Mouse (Mus musculus): ENCODE data around the gene Anxa11. TPM values are rescaled to one million over a fixed set of nuclear protein-coding genes. Genes with fewer than 3 reads are reported as not detected.

Gene Anxa11
- total and polyA plus RNA-seq, 2 experiments: 11.7 to 30.5 TPM

GRCm38 (mm10) chr14:25814140-25814539 is 27.8 kb upstream of the Anxa11 start:
- H3K27ac ChIP-seq (replicated peaks; ENCODE audit: insufficient read depth, low read depth, low read length): no peak overlapping the region
- no peak overlapping the region for H3K4me3 ChIP-seq (ENCODE audit: insufficient read depth, low read depth, low read length)
- peaks cover 2% of the 10 kb centered on the region; the same call in 1 of the 2 replicates for H3K4me1 ChIP-seq (ENCODE audit: control insufficient read depth, insufficient read depth, low read length)
- no peak overlapping the region for H3K9ac ChIP-seq (ENCODE audit: low read depth, low read length)
- no peak for TF ChIP-seq POLR2A (IDR thresholded peaks at IDR 0.05; ENCODE audit: extremely low read depth, insufficient read depth, low read length)
- no peak for TF ChIP-seq CTCF (IDR thresholded peaks at IDR 0.05; ENCODE audit: low read depth, low read length)
- H3K36me3 ChIP-seq (ENCODE audit: control insufficient read depth, insufficient read depth, low read length): no peaks in the 10 kb centered on the region
- no peaks in the 10 kb centered on the region for H3K27me3 ChIP-seq (ENCODE audit: control insufficient read depth, insufficient read depth, low read length)
- peak; percentile 74 for DNase-seq (ENCODE audit: extremely low read depth, low read depth, low spot score)
- no peaks in the 10 kb centered on the region for H3K79me2 ChIP-seq (ENCODE audit: control insufficient read depth, insufficient read depth, low read length)

GRCm38 (mm10) chr14:25816416-25816815 is 25.5 kb upstream of the Anxa11 start:
- Histone ChIP-seq H3K36me3 (ENCODE audit: control insufficient read depth, insufficient read depth, low read length) (no peaks in the 10 kb centered on the region), H3K4me3 (ENCODE audit: insufficient read depth, low read depth, low read length) (no peak overlapping the region), H3K79me2 (ENCODE audit: control insufficient read depth, insufficient read depth, low read length) (no peaks in the 10 kb centered on the region), H3K27ac (replicated peaks; ENCODE audit: insufficient read depth, low read depth, low read length) (no peak overlapping the region), H3K4me1 (ENCODE audit: control insufficient read depth, insufficient read depth, low read length) (peaks cover 2% of the 10 kb centered on the region; the same call in 1 of the 2 replicates), H3K27me3 (ENCODE audit: control insufficient read depth, insufficient read depth, low read length) (no peaks in the 10 kb centered on the region), H3K9ac (ENCODE audit: low read depth, low read length) (no peak overlapping the region)
- WGBS: 9% methylated on average over 9 of the region's 9 CpGs
- TF ChIP-seq POLR2A (IDR thresholded peaks at IDR 0.05; ENCODE audit: extremely low read depth, insufficient read depth, low read length): no peak
- peak; percentile 98 for TF ChIP-seq CTCF (IDR thresholded peaks at IDR 0.05; ENCODE audit: low read depth, low read length)
- peak; percentile 57 for DNase-seq (ENCODE audit: extremely low read depth, low read depth, low spot score)

GRCm38 (mm10) chr14:25822584-25822983 is 19.4 kb upstream of the Anxa11 start:
- no peak for DNase-seq (ENCODE audit: extremely low read depth, low read depth, low spot score)
- H3K27me3 ChIP-seq (ENCODE audit: control insufficient read depth, insufficient read depth, low read length): no peaks in the 10 kb centered on the region
- H3K4me1 ChIP-seq (ENCODE audit: control insufficient read depth, insufficient read depth, low read length): no peaks in the 10 kb centered on the region
- TF ChIP-seq CTCF (IDR thresholded peaks at IDR 0.05; ENCODE audit: low read depth, low read length) (no peak), POLR2A (IDR thresholded peaks at IDR 0.05; ENCODE audit: extremely low read depth, insufficient read depth, low read length) (no peak)
- H3K4me3 ChIP-seq (ENCODE audit: insufficient read depth, low read depth, low read length): no peak overlapping the region
- no peak overlapping the region for H3K27ac ChIP-seq (replicated peaks; ENCODE audit: insufficient read depth, low read depth, low read length)
- H3K36me3 ChIP-seq (ENCODE audit: control insufficient read depth, insufficient read depth, low read length): no peaks in the 10 kb centered on the region
- 76% methylated on average over 1 of the region's 1 CpGs for WGBS
- no peaks in the 10 kb centered on the region for H3K79me2 ChIP-seq (ENCODE audit: control insufficient read depth, insufficient read depth, low read length)
- H3K9ac ChIP-seq (ENCODE audit: low read depth, low read length): no peak overlapping the region

- H3K4me1 ChIP-seq (ENCODE audit: control insufficient read depth, insufficient read depth, low read length): no peaks in the 10 kb centered on the region
- no peak overlapping the region for H3K4me3 ChIP-seq (ENCODE audit: insufficient read depth, low read depth, low read length)
- no peak overlapping the region for H3K9ac ChIP-seq (ENCODE audit: low read depth, low read length)
- H3K36me3 ChIP-seq (ENCODE audit: control insufficient read depth, insufficient read depth, low read length): no peaks in the 10 kb centered on the region
- no peaks in the 10 kb centered on the region for H3K79me2 ChIP-seq (ENCODE audit: control insufficient read depth, insufficient read depth, low read length)
- H3K27me3 ChIP-seq (ENCODE audit: control insufficient read depth, insufficient read depth, low read length): no peaks in the 10 kb centered on the region
- DNase-seq (ENCODE audit: extremely low read depth, low read depth, low spot score): no peak
- TF ChIP-seq POLR2A (IDR thresholded peaks at IDR 0.05; ENCODE audit: extremely low read depth, insufficient read depth, low read length) (no peak), CTCF (IDR thresholded peaks at IDR 0.05; ENCODE audit: low read depth, low read length) (no peak)
- WGBS: 74% methylated on average over 5 of the region's 5 CpGs
- H3K27ac ChIP-seq (replicated peaks; ENCODE audit: insufficient read depth, low read depth, low read length): no peak overlapping the region
Measured at GRCm38 (mm10) chr14:25824995-25825394, 17.0 kb upstream of the Anxa11 start.

- H3K27me3 ChIP-seq (ENCODE audit: control insufficient read depth, insufficient read depth, low read length): no peaks in the 10 kb centered on the region
- WGBS: 88% methylated on average over 11 of the region's 11 CpGs
- no peaks in the 10 kb centered on the region for H3K36me3 ChIP-seq (ENCODE audit: control insufficient read depth, insufficient read depth, low read length)
- no peak overlapping the region for H3K4me3 ChIP-seq (ENCODE audit: insufficient read depth, low read depth, low read length)
- H3K9ac ChIP-seq (ENCODE audit: low read depth, low read length): no peak overlapping the region
- DNase-seq (ENCODE audit: extremely low read depth, low read depth, low spot score): no peak
- no peaks in the 10 kb centered on the region for H3K79me2 ChIP-seq (ENCODE audit: control insufficient read depth, insufficient read depth, low read length)
- no peak for TF ChIP-seq CTCF (IDR thresholded peaks at IDR 0.05; ENCODE audit: low read depth, low read length)
- no peak for TF ChIP-seq POLR2A (IDR thresholded peaks at IDR 0.05; ENCODE audit: extremely low read depth, insufficient read depth, low read length)
- H3K4me1 ChIP-seq (ENCODE audit: control insufficient read depth, insufficient read depth, low read length): no peaks in the 10 kb centered on the region
- H3K27ac ChIP-seq (replicated peaks; ENCODE audit: insufficient read depth, low read depth, low read length): no peak overlapping the region
Measured at GRCm38 (mm10) chr14:25825880-25826626, 15.9 kb upstream of the Anxa11 start.

GRCm38 (mm10) chr14:25826866-25827265 is 15.1 kb upstream of the Anxa11 start:
- Histone ChIP-seq H3K79me2 (ENCODE audit: control insufficient read depth, insufficient read depth, low read length) (no peaks in the 10 kb centered on the region), H3K27ac (replicated peaks; ENCODE audit: insufficient read depth, low read depth, low read length) (no peak overlapping the region), H3K36me3 (ENCODE audit: control insufficient read depth, insufficient read depth, low read length) (no peaks in the 10 kb centered on the region), H3K9ac (ENCODE audit: low read depth, low read length) (no peak overlapping the region), H3K27me3 (ENCODE audit: control insufficient read depth, insufficient read depth, low read length) (no peaks in the 10 kb centered on the region), H3K4me3 (ENCODE audit: insufficient read depth, low read depth, low read length) (no peak overlapping the region), H3K4me1 (ENCODE audit: control insufficient read depth, insufficient read depth, low read length) (no peaks in the 10 kb centered on the region)
- no peak for DNase-seq (ENCODE audit: extremely low read depth, low read depth, low spot score)
- no peak for TF ChIP-seq CTCF (IDR thresholded peaks at IDR 0.05; ENCODE audit: low read depth, low read length)
- no peak for TF ChIP-seq POLR2A (IDR thresholded peaks at IDR 0.05; ENCODE audit: extremely low read depth, insufficient read depth, low read length)
- 94% methylated on average over 2 of the region's 2 CpGs for WGBS

Measured in liver, adult 2 months (tissue).